Mouse (Mus musculus): ENCODE measurements around the gene Adh5.
"Not testable (repeated sequence)": the region's sequence is repeated elsewhere in the genome, so short reads cannot be mapped to it uniquely, and the experiment has no call there.

Adh5 gene

GRCm38 (mm10) chr3:138461832-138462231 is 18.9 kb downstream of the Adh5 start:
- no peak for DNase-seq

GRCm38 (mm10) chr3:138463137-138463536 is 20.2 kb downstream of the Adh5 start:
- DNase-seq: no peak

GRCm38 (mm10) chr3:138463807-138464206 is 20.9 kb downstream of the Adh5 start:
- no peak for DNase-seq

GRCm38 (mm10) chr3:138464573-138465147 is 21.8 kb downstream of the Adh5 start:
- DNase-seq: no peak

GRCm38 (mm10) chr3:138466656-138467055 is 23.8 kb downstream of the Adh5 start:
- DNase-seq: not testable (repeated sequence)

GRCm38 (mm10) chr3:138471066-138471465 is 28.2 kb downstream of the Adh5 start:
- DNase-seq: no peak

- no peak for DNase-seq
These were observed 36.6 kb downstream of the Adh5 start for GRCm38 (mm10) chr3:138479489-138479888.

GRCm38 (mm10) chr3:138481526-138482284 is 38.8 kb downstream of the Adh5 start:
- DNase-seq: no peak

- no peak for DNase-seq
These were observed 40.3 kb downstream of the Adh5 start for GRCm38 (mm10) chr3:138483240-138483639.

GRCm38 (mm10) chr3:138488584-138489326 is 45.9 kb downstream of the Adh5 start:
- DNase-seq: no peak

GRCm38 (mm10) chr3:138489327-138490033 is 46.6 kb downstream of the Adh5 start, which contains the start of gene Metap1:
Gene Metap1 (minus strand): TSS chr3:138489515.
- DNase-seq: peak; percentile 95

- no peak for DNase-seq
These were observed 47.1 kb downstream of the Adh5 start for GRCm38 (mm10) chr3:138490034-138490337.

- no peak for DNase-seq
These were observed 50.8 kb downstream of the Adh5 start for GRCm38 (mm10) chr3:138493668-138494067.

- DNase-seq: no peak
These were observed 51.7 kb downstream of the Adh5 start for GRCm38 (mm10) chr3:138494565-138494964.

- no peak for DNase-seq
These were observed 52.6 kb downstream of the Adh5 start for GRCm38 (mm10) chr3:138495166-138496145.

GRCm38 (mm10) chr3:138498731-138499130 is 55.8 kb downstream of the Adh5 start:
- no peak for DNase-seq

- DNase-seq: no peak
These were observed 57.2 kb downstream of the Adh5 start for GRCm38 (mm10) chr3:138499854-138500740.

GRCm38 (mm10) chr3:138503754-138504153 is 60.9 kb downstream of the Adh5 start:
- DNase-seq: no peak

Data from layer of hippocampus, adult 9-11 months (tissue).